Mouse (Mus musculus) forebrain, embryonic 12.5 days (tissue): ENCODE results near the gene Casp9. TPM values are rescaled to one million over a fixed set of nuclear protein-coding genes. Genes with fewer than 3 reads are reported as not detected.

Experiments
- ATAC-seq: fragments of 200-750 bp; cut with Nextera tagmentation; 2 replicates; pipeline ENCODE4 v1.8.0; 2017; ENCODE audit warnings: moderate TSS enrichment; ENCODE audit not compliant: low FRiP score
- H3K27ac ChIP-seq: fragments of 300-500 bp; sonication (generic); 2 replicates; pipeline ENCODE4 v1.5.1; 2016; ENCODE audit warnings: mild to moderate bottlenecking
- H3K27me3 ChIP-seq: fragments of 300-500 bp; sonication (generic); 2 replicates; pipeline ENCODE4 v1.6.1; 2016; ENCODE audit warnings: mild to moderate bottlenecking
- H3K36me3 ChIP-seq: fragments of 300-500 bp; sonication (generic); replicated peaks from 2 replicates; pipeline ENCODE4 v1.6.1; 2016; ENCODE audit warnings: mild to moderate bottlenecking
- H3K4me1 ChIP-seq: fragments of 300-500 bp; sonication (generic); 2 replicates; pipeline ENCODE4 v1.6.1; 2016
- H3K4me2 ChIP-seq: fragments of 300-500 bp; sonication (generic); 2 replicates; pipeline ENCODE4 v1.6.1; 2016; ENCODE audit warnings: mild to moderate bottlenecking, moderate library complexity
- H3K4me3 ChIP-seq: fragments of 300-500 bp; sonication (generic); replicated peaks from 2 replicates; pipeline ENCODE4 v1.5.1; 2016; ENCODE audit warnings: mild to moderate bottlenecking
- H3K9ac ChIP-seq: fragments of 300-500 bp; sonication (generic); 2 replicates; pipeline ENCODE4 v1.6.1; 2016; ENCODE audit warnings: mild to moderate bottlenecking
- H3K9me3 ChIP-seq: fragments of 300-500 bp; sonication (generic); 2 replicates; pipeline ENCODE4 v1.6.1; 2016
- WGBS: fragments of 180-500 bp; shearing (Covaris S2); methylation state at CpG from one replicate; pipeline ENCODE4 v1.1.7; 2016; 5-methylcytosine and 5-hydroxymethylcytosine counted together
- polyA plus RNA-seq: library from polyadenylated mRNA; unstranded; fragments of >200 nt; fragmentation: Nextera tagmentation; extraction: Ambion mirVana; gene quantifications from 2 replicates; pipeline ENCODE4 v1.2.1, GENCODE M21; 2016

Casp9 gene
- polyA plus RNA-seq, 1 experiment from 2014 or later = 20.4 TPM

GRCm38 (mm10) chr4:141826060-141826459, 32.6 kb downstream of the Casp9 start, which contains the start of gene Cela2a:
Gene Cela2a, minus strand, starts transcription at chr4:141826160.
- Histone ChIP-seq H3K9ac (no peak within 1 kb of the TSS), H3K27me3 (no peaks in the 10 kb centered on the region), H3K9me3 (no peaks in the 10 kb centered on the region), H3K4me3 (no peak within 1 kb of the TSS), H3K36me3 (no peaks in the 10 kb centered on the region), H3K27ac (no peak within 1 kb of the TSS), H3K4me2 (no peak within 1 kb of the TSS), H3K4me1 (no peaks in the 10 kb centered on the region)
- 60% methylated on average over 5 of the region's 5 CpGs for WGBS
- no peak for ATAC-seq

- Histone ChIP-seq H3K4me2 (no peak overlapping the region), H3K4me3 (no peak overlapping the region), H3K27ac (no peak overlapping the region), H3K36me3 (no peaks in the 10 kb centered on the region), H3K27me3 (no peaks in the 10 kb centered on the region), H3K9me3 (no peaks in the 10 kb centered on the region), H3K9ac (no peak overlapping the region), H3K4me1 (no peaks in the 10 kb centered on the region)
- 97% methylated on average over 2 of the region's 2 CpGs for WGBS
- no peak for ATAC-seq
Observed at GRCm38 (mm10) chr4:141827401-141827800, 34.0 kb downstream of the Casp9 start.

DNA sequence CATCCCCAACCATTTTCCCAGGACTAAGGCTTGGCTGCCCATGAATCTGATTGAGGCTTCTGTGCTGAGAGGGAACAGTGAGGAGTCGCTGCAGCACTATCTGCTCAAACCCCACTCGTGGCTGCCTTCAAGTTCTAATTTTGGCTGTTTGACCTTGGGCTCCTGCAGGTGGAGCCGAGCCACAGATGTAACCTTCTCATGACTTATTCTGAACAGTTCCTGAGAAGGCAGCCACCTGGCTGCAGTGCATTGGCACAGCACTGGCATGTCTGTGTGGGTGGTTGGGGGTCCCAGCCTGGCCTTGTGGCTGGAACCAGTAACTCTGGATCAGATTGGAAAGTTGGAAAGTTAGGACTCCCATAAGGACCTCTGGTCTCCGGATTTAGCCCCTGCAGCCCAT, 34.8 kb downstream of the Casp9 start:
- no peak overlapping the region for H3K4me2 ChIP-seq
- no peaks in the 10 kb centered on the region for H3K36me3 ChIP-seq
- H3K4me3 ChIP-seq = no peak overlapping the region
- H3K9ac ChIP-seq = no peak overlapping the region
- WGBS = 79% methylated on average over 4 of the region's 4 CpGs
- H3K4me1 ChIP-seq = no peaks in the 10 kb centered on the region
- no peaks in the 10 kb centered on the region for H3K27me3 ChIP-seq
- no peaks in the 10 kb centered on the region for H3K9me3 ChIP-seq
- H3K27ac ChIP-seq = no peak overlapping the region
- ATAC-seq = no peak

DNA sequence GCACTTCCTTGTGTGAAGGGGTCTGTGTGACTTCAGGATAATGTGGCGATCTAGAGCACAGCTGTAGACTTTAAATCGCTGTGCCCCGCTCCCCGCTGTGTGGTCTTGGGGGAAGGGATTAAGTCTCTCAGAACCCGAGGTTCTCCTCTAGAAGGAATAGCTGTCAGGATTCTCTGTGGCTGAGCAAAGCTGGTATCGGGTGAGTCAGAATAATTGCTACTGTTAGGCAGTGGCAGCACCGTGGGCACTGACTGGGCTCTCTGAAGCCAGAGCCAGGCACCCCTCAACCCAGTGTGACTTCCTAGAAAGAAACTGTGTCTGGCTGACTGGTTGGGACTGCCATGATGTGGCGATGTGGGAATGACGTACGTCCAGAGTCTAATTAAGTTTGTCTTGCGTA, 37.0 kb downstream of the Casp9 start:
- Histone ChIP-seq H3K27me3 (no peaks in the 10 kb centered on the region), H3K9ac (no peak overlapping the region), H3K36me3 (no peaks in the 10 kb centered on the region), H3K9me3 (no peaks in the 10 kb centered on the region), H3K4me1 (no peaks in the 10 kb centered on the region), H3K4me3 (no peak overlapping the region), H3K4me2 (no peak overlapping the region), H3K27ac (no peak overlapping the region)
- ATAC-seq = no peak
- WGBS = 55% methylated on average over 11 of the region's 11 CpGs

DNA sequence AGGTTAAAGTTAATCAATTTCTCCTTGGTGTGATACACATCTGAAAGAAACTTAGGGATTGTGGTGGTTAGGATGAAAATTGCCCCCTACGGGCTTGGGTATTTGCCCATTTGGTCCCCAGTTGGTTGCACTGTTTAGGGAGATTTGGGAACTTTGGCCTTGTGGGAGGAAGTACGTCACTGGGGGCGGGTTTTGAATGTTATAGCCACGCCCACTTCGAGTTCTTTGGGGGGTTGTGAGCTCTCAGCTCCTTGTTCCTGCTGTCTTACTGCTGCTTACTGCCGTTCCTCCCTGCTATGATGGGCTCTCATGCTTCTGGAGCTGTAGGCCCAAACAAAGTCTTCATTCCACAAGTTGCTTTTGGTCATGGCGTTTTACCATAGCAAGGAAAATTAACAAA, 37.9 kb downstream of the Casp9 start:
- no peaks in the 10 kb centered on the region for H3K9me3 ChIP-seq
- 0 out of 2 replicates have a peak, but pooled peaks cover 3% of the 10 kb centered on the region for H3K27me3 ChIP-seq
- 76% methylated on average over 7 of the region's 7 CpGs for WGBS
- ATAC-seq = no peak
- no peaks in the 10 kb centered on the region for H3K4me1 ChIP-seq
- no peak overlapping the region for H3K4me2 ChIP-seq
- no peaks in the 10 kb centered on the region for H3K36me3 ChIP-seq
- no peak overlapping the region for H3K27ac ChIP-seq
- H3K4me3 ChIP-seq = no peak overlapping the region
- H3K9ac ChIP-seq = no peak overlapping the region

- no peaks in the 10 kb centered on the region for H3K4me1 ChIP-seq
- no peak for ATAC-seq
- H3K9me3 ChIP-seq = no peaks in the 10 kb centered on the region
- no peak overlapping the region for H3K4me3 ChIP-seq
- H3K27ac ChIP-seq = no peak overlapping the region
- no peak overlapping the region for H3K4me2 ChIP-seq
- H3K27me3 ChIP-seq = 0 out of 2 replicates have a peak, but pooled peaks cover 3% of the 10 kb centered on the region
- no peaks in the 10 kb centered on the region for H3K36me3 ChIP-seq
- WGBS = 57% methylated on average over 1 of the region's 1 CpGs
- H3K9ac ChIP-seq = no peak overlapping the region
Observed at GRCm38 (mm10) chr4:141833911-141834310, 40.5 kb downstream of the Casp9 start.

DNA sequence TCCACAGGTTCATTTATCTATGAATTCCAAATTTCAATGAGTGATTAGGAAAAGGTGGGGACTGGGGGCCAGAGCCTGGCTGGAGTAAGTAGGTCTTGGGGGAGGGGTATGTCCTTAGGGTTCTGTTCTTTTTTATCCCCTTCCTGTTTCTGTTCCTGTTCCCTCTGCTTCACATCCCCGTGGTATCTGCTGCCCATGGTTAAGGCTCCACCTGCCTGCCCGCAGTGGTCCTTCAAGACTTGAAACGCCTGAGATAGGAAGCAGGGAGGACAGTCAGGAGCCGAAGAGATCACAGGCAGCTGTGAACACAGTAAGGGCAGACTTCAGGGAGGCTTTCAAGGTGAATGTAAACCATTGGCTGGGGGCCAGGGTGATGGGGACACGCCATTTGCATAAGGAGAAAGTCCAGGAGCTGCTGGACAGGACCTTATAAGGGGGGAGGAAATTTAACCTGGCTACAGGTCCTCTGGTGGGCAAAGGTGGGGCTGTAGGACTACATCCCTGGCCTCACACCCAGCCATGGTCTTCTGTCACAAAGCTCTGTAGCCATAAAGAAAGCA, 41.2 kb downstream of the Casp9 start:
- ATAC-seq = no peak
- Histone ChIP-seq H3K4me1 (no peaks in the 10 kb centered on the region), H3K27ac (no peak overlapping the region), H3K27me3 (0 out of 2 replicates have a peak, but pooled peaks cover 3% of the 10 kb centered on the region), H3K9ac (no peak overlapping the region), H3K36me3 (no peaks in the 10 kb centered on the region), H3K4me3 (no peak overlapping the region), H3K4me2 (no peak overlapping the region), H3K9me3 (no peaks in the 10 kb centered on the region)
- 79% methylated on average over 5 of the region's 5 CpGs for WGBS

- no peak within 1 kb of the TSS for H3K4me3 ChIP-seq
- no peak for ATAC-seq
- H3K4me2 ChIP-seq = no peak within 1 kb of the TSS
- H3K9me3 ChIP-seq = no peaks in the 10 kb centered on the region
- no peaks in the 10 kb centered on the region for H3K36me3 ChIP-seq
- H3K27ac ChIP-seq = no peak within 1 kb of the TSS
- WGBS = 85% methylated on average over 6 of the region's 6 CpGs
- no peaks in the 10 kb centered on the region for H3K4me1 ChIP-seq
- H3K9ac ChIP-seq = no peak within 1 kb of the TSS
- 0 out of 2 replicates have a peak, but pooled peaks cover 4% of the 10 kb centered on the region for H3K27me3 ChIP-seq
Observed at GRCm38 (mm10) chr4:141845999-141846398, 52.6 kb downstream of the Casp9 start, which contains the start of gene Ctrc. Gene Ctrc, minus strand, starts transcription at chr4:141846359.

DNA sequence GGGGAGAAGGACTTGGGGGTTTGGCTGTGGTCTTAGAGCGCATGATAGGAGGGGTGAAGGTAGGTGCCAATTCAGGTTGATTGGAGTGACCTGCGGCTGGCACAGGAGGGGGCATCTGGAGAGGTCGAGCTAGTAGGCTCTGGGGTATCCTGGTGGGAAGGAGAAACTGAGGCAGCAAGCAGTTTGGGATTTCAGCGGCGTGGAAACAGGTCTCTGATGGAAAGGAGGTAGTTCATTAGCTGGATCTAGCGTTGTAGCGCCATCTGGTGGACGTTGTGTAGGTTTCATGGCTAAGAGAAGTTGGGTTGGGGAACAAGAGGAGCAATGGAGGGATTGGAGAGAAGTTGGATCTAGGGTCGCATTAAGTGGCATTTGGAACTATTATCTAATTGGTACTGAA, 60.0 kb downstream of the Casp9 start:
- Histone ChIP-seq H3K4me2 (no peak overlapping the region), H3K9me3 (no peaks in the 10 kb centered on the region), H3K27me3 (no peaks in the 10 kb centered on the region), H3K36me3 (peaks cover under 1% of the 10 kb centered on the region; the same call in 1 of the 2 replicates), H3K27ac (no peak overlapping the region), H3K4me1 (peaks cover 2% of the 10 kb centered on the region), H3K4me3 (no peak overlapping the region), H3K9ac (no peak overlapping the region)
- WGBS = 73% methylated on average over 9 of the region's 9 CpGs
- no peak for ATAC-seq

GRCm38 (mm10) chr4:141857422-141857930, 64.1 kb downstream of the Casp9 start:
- Histone ChIP-seq H3K4me2 (no peak overlapping the region), H3K9ac (no peak overlapping the region), H3K4me1 (peaks cover 2% of the 10 kb centered on the region), H3K4me3 (no peak overlapping the region), H3K9me3 (no peaks in the 10 kb centered on the region), H3K27me3 (no peaks in the 10 kb centered on the region), H3K36me3 (peaks cover 38% of the 10 kb centered on the region), H3K27ac (0 out of 2 replicates have a peak overlapping the region, but pooled peaks have one; percentile 31)
- ATAC-seq = peak; percentile 76
- 11% methylated on average over 10 of the region's 10 CpGs for WGBS

- no peak for ATAC-seq
- H3K9me3 ChIP-seq = no peaks in the 10 kb centered on the region
- no peaks in the 10 kb centered on the region for H3K27me3 ChIP-seq
- H3K4me3 ChIP-seq = no peak overlapping the region
- H3K36me3 ChIP-seq = peaks cover 38% of the 10 kb centered on the region
- H3K4me2 ChIP-seq = no peak overlapping the region
- H3K9ac ChIP-seq = no peak overlapping the region
- H3K27ac ChIP-seq = no peak overlapping the region
- WGBS = 91% methylated on average over 20 of the region's 20 CpGs
- peaks cover 2% of the 10 kb centered on the region for H3K4me1 ChIP-seq
Observed at GRCm38 (mm10) chr4:141858501-141858900, 65.1 kb downstream of the Casp9 start.

DNA sequence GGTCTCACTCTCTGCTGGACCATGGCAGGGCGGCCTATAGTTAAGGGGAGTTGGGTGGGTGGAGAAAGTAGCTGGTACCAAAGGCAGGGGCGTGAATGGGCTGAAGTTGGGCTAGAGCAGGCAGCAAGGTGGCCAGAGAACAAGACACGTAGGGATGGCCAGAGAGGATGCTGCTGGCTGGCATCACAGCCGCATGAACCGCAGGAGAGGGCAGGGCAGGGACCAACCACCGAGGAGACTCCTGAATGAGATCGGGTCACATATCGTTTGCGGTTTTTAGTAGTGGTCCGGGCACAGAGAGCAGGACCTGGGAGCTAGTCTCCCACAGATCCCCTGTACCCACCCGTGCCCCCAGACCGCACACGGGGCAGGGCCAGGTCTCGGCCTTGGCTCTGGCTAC, 65.9 kb downstream of the Casp9 start:
- Histone ChIP-seq H3K4me2 (no peak overlapping the region), H3K9me3 (no peaks in the 10 kb centered on the region), H3K36me3 (peaks cover 43% of the 10 kb centered on the region), H3K9ac (no peak overlapping the region), H3K4me1 (peaks cover 2% of the 10 kb centered on the region), H3K27me3 (no peaks in the 10 kb centered on the region), H3K27ac (no peak overlapping the region), H3K4me3 (no peak overlapping the region)
- 93% methylated on average over 14 of the region's 14 CpGs for WGBS
- ATAC-seq = no peak

GRCm38 (mm10) chr4:141860246-141860841, 66.9 kb downstream of the Casp9 start:
- Histone ChIP-seq H3K27me3 (no peaks in the 10 kb centered on the region), H3K4me1 (peaks cover 2% of the 10 kb centered on the region), H3K27ac (no peak overlapping the region), H3K36me3 (peaks cover 43% of the 10 kb centered on the region), H3K9me3 (no peaks in the 10 kb centered on the region), H3K4me2 (no peak overlapping the region), H3K4me3 (no peak overlapping the region), H3K9ac (no peak overlapping the region)
- 79% methylated on average over 19 of the region's 19 CpGs for WGBS
- no peak for ATAC-seq
